ENCODE assay signal across 10 mouse cellular contexts in the genomic region with DNA sequence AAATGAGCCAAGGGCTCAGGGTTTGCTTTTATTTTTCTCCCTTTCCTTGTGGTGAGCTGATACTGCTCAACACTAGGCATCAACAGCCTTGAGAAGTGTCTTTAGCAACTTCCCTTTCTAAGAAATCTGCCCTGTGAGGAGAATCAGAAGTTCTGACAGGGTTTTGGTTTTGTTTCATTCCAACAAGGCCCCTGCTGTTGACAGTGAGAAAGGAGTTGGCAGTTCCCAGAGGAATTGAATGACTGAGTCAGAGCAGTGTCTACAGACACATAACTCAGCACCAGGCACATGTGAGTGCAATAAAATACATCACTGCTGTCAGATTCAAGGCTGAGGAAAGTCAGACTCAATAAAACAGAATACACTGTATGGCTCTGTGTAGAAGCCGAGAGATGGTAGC. TPM values are rescaled to one million over a fixed set of nuclear protein-coding genes. Genes with fewer than 3 reads are reported as not detected.
DNase-seq lines count a peak whose midpoint lies in the region; ATAC-seq and TF ChIP-seq lines count a peak whose summit lies in the region.
"Had no signal": no experiment of that assay in that cellular context is flagged by ENCODE, and none has a peak within 500 bp of the region (broad histone marks: within the 10 kb centered on the region; RNA-seq: fewer than 3 reads in every experiment).

No protein-coding gene starts in this region.

- no peak overlapping the region for H3K27ac ChIP-seq in heart, embryonic 11.5 days (ENCODE audit: low read depth, low read length)
- H3K27ac ChIP-seq in spleen, adult 2 months (ENCODE audit: insufficient read depth, low read length): peak overlapping the region; percentile 91; the same call in 1 of the 2 replicates
- no peak overlapping the region for H3K27ac ChIP-seq in intestine, embryonic 15.5 days
- no peak overlapping the region for H3K27ac ChIP-seq in forebrain, embryonic 15.5 days (replicated peaks)
- H3K27ac ChIP-seq: kidney, embryonic 15.5 days had no signal

- H3K9ac ChIP-seq in heart, embryonic 11.5 days (ENCODE audit: low read depth, low read length): no peak overlapping the region
- H3K9ac ChIP-seq in intestine, embryonic 15.5 days: no peak overlapping the region
- no peak overlapping the region for H3K9ac ChIP-seq in forebrain, embryonic 15.5 days (replicated peaks)
- H3K9ac ChIP-seq: kidney, embryonic 15.5 days had no signal

- H3K27me3 ChIP-seq in heart, embryonic 11.5 days (ENCODE audit: control insufficient read depth, insufficient read depth, low read length): no peaks in the 10 kb centered on the region
- H3K27me3 ChIP-seq in spleen, adult 2 months (ENCODE audit: control insufficient read depth, insufficient read depth, low read length): no peaks in the 10 kb centered on the region
- no peaks in the 10 kb centered on the region for H3K27me3 ChIP-seq in intestine, embryonic 15.5 days (replicated peaks)
- H3K27me3 ChIP-seq in forebrain, embryonic 15.5 days: no peaks in the 10 kb centered on the region
- H3K27me3 ChIP-seq: kidney, embryonic 15.5 days had no signal

- peak; percentile 45 to 67 for DNase-seq in heart, adult 18-20 months
- no peak for DNase-seq in spleen, adult 2 months (ENCODE audit: low read depth in 1 of 2, low spot score in 2 of 2)
- DNase-seq in spleen, postnatal 36 days (ENCODE audit: low spot score in 2 of 2): no peak
- no peak for DNase-seq in cerebellum, adult 11 months
- DNase-seq in layer of hippocampus, postnatal 14 days (ENCODE audit: low spot score in 2 of 2): no peak
- DNase-seq: cerebellum, postnatal 36 days had no signal

- no peak overlapping the region for H3K4me3 ChIP-seq in heart, embryonic 11.5 days (ENCODE audit: low read depth, low read length)
- H3K4me3 ChIP-seq in spleen, adult 2 months (ENCODE audit: extremely low read depth, insufficient read depth, insufficient read length): no peak overlapping the region
- H3K4me3 ChIP-seq in intestine, embryonic 15.5 days (replicated peaks): no peak overlapping the region
- no peak overlapping the region for H3K4me3 ChIP-seq in forebrain, embryonic 15.5 days
- H3K4me3 ChIP-seq: kidney, embryonic 15.5 days had no signal

- H3K4me2 ChIP-seq in heart, embryonic 11.5 days: no peak overlapping the region
- no peak overlapping the region for H3K4me2 ChIP-seq in intestine, embryonic 15.5 days (replicated peaks)
- H3K4me2 ChIP-seq in forebrain, embryonic 15.5 days (replicated peaks): no peak overlapping the region
- H3K4me2 ChIP-seq: kidney, embryonic 15.5 days had no signal

- no peaks in the 10 kb centered on the region for H3K9me3 ChIP-seq in heart, embryonic 11.5 days (replicated peaks; ENCODE audit: control insufficient read depth, low read length)
- no peaks in the 10 kb centered on the region for H3K9me3 ChIP-seq in intestine, embryonic 15.5 days
- H3K9me3 ChIP-seq in forebrain, embryonic 15.5 days: no peaks in the 10 kb centered on the region
- H3K9me3 ChIP-seq: kidney, embryonic 15.5 days had no signal

- TF ChIP-seq CTCF in spleen, adult 2 months (IDR thresholded peaks at IDR 0.05; ENCODE audit: extremely low read depth, insufficient read depth, insufficient read length, insufficient replicate concordance): no peak

- H3K36me3 ChIP-seq in heart, embryonic 11.5 days (ENCODE audit: control insufficient read depth, insufficient read depth, low read length): no peaks in the 10 kb centered on the region
- no peaks in the 10 kb centered on the region for H3K36me3 ChIP-seq in spleen, adult 2 months (ENCODE audit: control insufficient read depth, insufficient read depth, low read length)
- H3K36me3 ChIP-seq in intestine, embryonic 15.5 days: no peaks in the 10 kb centered on the region
- no peaks in the 10 kb centered on the region for H3K36me3 ChIP-seq in forebrain, embryonic 15.5 days
- H3K36me3 ChIP-seq: kidney, embryonic 15.5 days had no signal

- WGBS in heart, embryonic 11.5 days (ENCODE audit: insufficient replicate concordance): 58% methylated on average over 1 of the region's 1 CpGs
- WGBS in spleen, adult 2 months: 51% methylated on average over 1 of the region's 1 CpGs
- 29% methylated on average over 1 of the region's 1 CpGs for WGBS in intestine, embryonic 15.5 days
- WGBS in forebrain, embryonic 15.5 days: 93% methylated on average over 1 of the region's 1 CpGs

- no peak for TF ChIP-seq POLR2A in spleen, adult 2 months (IDR thresholded peaks at IDR 0.05; ENCODE audit: low read depth, low read length)

- H3K4me1 ChIP-seq in heart, embryonic 11.5 days (ENCODE audit: control insufficient read depth, insufficient read depth, low read length): peaks cover 7% of the 10 kb centered on the region; the same call in 1 of the 2 replicates
- H3K4me1 ChIP-seq in spleen, adult 2 months (ENCODE audit: control insufficient read depth, insufficient read depth, insufficient read length): peaks cover 11% of the 10 kb centered on the region
- peaks cover 5% of the 10 kb centered on the region; the same call in 1 of the 2 replicates for H3K4me1 ChIP-seq in intestine, embryonic 15.5 days (replicated peaks)
- H3K4me1 ChIP-seq in forebrain, embryonic 15.5 days: no peaks in the 10 kb centered on the region
- H3K4me1 ChIP-seq: kidney, embryonic 15.5 days had no signal

- ATAC-seq in heart, embryonic 11.5 days (replicated peaks; ENCODE audit: insufficient number of reproducible peaks, low FRiP score, low TSS enrichment): no peak; the same call in 1 of the 2 replicates
- ATAC-seq in intestine, embryonic 15.5 days: peak; percentile 88
- ATAC-seq in forebrain, embryonic 15.5 days (replicated peaks): no peak

RNA-seq across cellular contexts. Expression of a gene that starts 16.0 kb away (rescaled TPM):
- total RNA-seq in heart, adult 18-20 months (2021): 10 to 100 TPM; 17.0 to 19.2 TPM
- polyA plus RNA-seq in heart, embryonic 11.5 days (2014; fragmentation: Nextera tagmentation; extraction: Ambion mirVana): 2.3 and 3.2 TPM in 2 replicates
- 41.7 and 63.0 TPM in 2 replicates for polyA plus RNA-seq in spleen, adult 2 months (2012; rRNA removed)
- 4.8 and 5.5 TPM in 2 replicates for polyA plus RNA-seq in intestine, embryonic 15.5 days (2015; fragmentation: Nextera tagmentation; extraction: Ambion mirVana)
- 1.8 and 1.9 TPM in 2 replicates for polyA plus RNA-seq in forebrain, embryonic 15.5 days (2015; fragmentation: Nextera tagmentation; extraction: Ambion mirVana)
- 1 to 10 TPM; 4.3 to 5.6 TPM for total RNA-seq in layer of hippocampus, postnatal 14 days (2021)

RNA-seq across cellular contexts. Expression of a gene that starts 36.3 kb away (rescaled TPM):
- total RNA-seq in heart, adult 18-20 months (2021): 10 to 100 TPM; 21.5 to 28.2 TPM
- 6.0 and 6.3 TPM in 2 replicates for polyA plus RNA-seq in heart, embryonic 11.5 days (2014; fragmentation: Nextera tagmentation; extraction: Ambion mirVana)
- polyA plus RNA-seq in spleen, adult 2 months (2012; rRNA removed): 3.3 and 4.2 TPM in 2 replicates
- polyA plus RNA-seq in intestine, embryonic 15.5 days (2015; fragmentation: Nextera tagmentation; extraction: Ambion mirVana): 8.2 and 10.7 TPM in 2 replicates
- 13.3 and 15.5 TPM in 2 replicates for polyA plus RNA-seq in forebrain, embryonic 15.5 days (2015; fragmentation: Nextera tagmentation; extraction: Ambion mirVana)
- 10 to 100 TPM; 33.3 to 42.4 TPM for total RNA-seq in layer of hippocampus, postnatal 14 days (2021)

Comparison
In these comparisons a context has a peak if more than half of its experiments do, and no peak if none do; other contexts are left out.
1. DNase-seq: peak in heart, adult 18-20 months (2 of 2); none in spleen, adult 2 months (0 of 2), spleen, postnatal 36 days (0 of 2), cerebellum, adult 11 months (single experiment) and layer of hippocampus, postnatal 14 days (0 of 2).